Mouse (Mus musculus): ENCODE results near the gene Dync2li1.

- TF ChIP-seq CTCF (IDR thresholded peaks at IDR 0.05; ENCODE audit: insufficient read depth, low read depth, low read length) (no peak), POLR2A (IDR thresholded peaks at IDR 0.05; ENCODE audit: insufficient read depth, low read depth, low read length) (no peak)
Measured at GRCm38 (mm10) chr17:84622028-84622427, 4.3 kb upstream of the Dync2li1 start.

Measured in olfactory bulb, adult 2 months (tissue).